Mouse (Mus musculus) heart, postnatal 0 days (tissue): ENCODE data around the gene 4930407I10Rik. TPM values are rescaled to one million over a fixed set of nuclear protein-coding genes. Genes with fewer than 3 reads are reported as not detected.

Experiments
- ATAC-seq: fragments of 200-750 bp; cut with Nextera tagmentation; 2 replicates; pipeline ENCODE4 v1.8.0; 2017; ENCODE audit warnings: low read depth, moderate number of reproducible peaks, moderate library complexity; ENCODE audit not compliant: insufficient read depth
- DNase-seq: peaks from one replicate; pipeline ENCODE4 v3.0.0-alpha.2; 2016; ENCODE audit warnings: low spot score
- H3K27ac ChIP-seq: fragments of 300-500 bp; sonication (generic); 2 replicates; pipeline ENCODE4 v1.5.1; 2014; ENCODE audit warnings: low read depth, mild to moderate bottlenecking
- H3K27me3 ChIP-seq: fragments of 300-500 bp; sonication (generic); 2 replicates; pipeline ENCODE4 v1.6.1; 2014; ENCODE audit warnings: low read length, mixed read lengths; ENCODE audit not compliant: control insufficient read depth, insufficient read depth
- H3K36me3 ChIP-seq: fragments of 300-500 bp; sonication (generic); replicated peaks from 2 replicates; pipeline ENCODE4 v1.6.1; 2014; ENCODE audit warnings: low read length, mixed read lengths; ENCODE audit not compliant: control insufficient read depth, insufficient read depth
- H3K4me1 ChIP-seq: fragments of 300-500 bp; sonication (generic); 2 replicates; pipeline ENCODE4 v1.6.1; 2014; ENCODE audit warnings: antibody characterized with exemption; ENCODE audit not compliant: control insufficient read depth, insufficient read depth
- H3K4me2 ChIP-seq: fragments of 300-500 bp; sonication (generic); 2 replicates; pipeline ENCODE4 v1.6.1; 2014; ENCODE audit warnings: low read depth, mild to moderate bottlenecking, low read length, moderate library complexity
- H3K4me3 ChIP-seq: fragments of 300-500 bp; sonication (generic); 2 replicates; pipeline ENCODE4 v1.5.1; 2014; ENCODE audit warnings: low read depth, low read length
- H3K9ac ChIP-seq: fragments of 300-500 bp; sonication (generic); replicated peaks from 2 replicates; pipeline ENCODE4 v1.6.1; 2014; ENCODE audit warnings: low read depth, low read length, mixed read lengths
- H3K9me3 ChIP-seq: fragments of 300-500 bp; sonication (generic); replicated peaks from 2 replicates; pipeline ENCODE4 v1.6.1; 2016; ENCODE audit warnings: low read length; ENCODE audit not compliant: control insufficient read depth
- CTCF ChIP-seq: IDR thresholded peaks from 2 replicates; pipeline ENCODE4 v1.5.1; 2016; ENCODE audit warnings: antibody characterized with exemption, control low read depth, low read depth
- EP300 ChIP-seq: IDR thresholded peaks from 2 replicates; pipeline ENCODE4 v1.6.1; 2016; ENCODE audit warnings: antibody characterized with exemption, low read depth
- WGBS: fragments of 180-500 bp; shearing (Covaris S2); extraction: QIAGEN DNeasy Blood & Tissue Kit; methylation state at CpG from one replicate; pipeline ENCODE4 v1.1.7; 2014; 5-methylcytosine and 5-hydroxymethylcytosine counted together
- polyA plus RNA-seq: library from polyadenylated mRNA; unstranded; fragments of >200 nt; fragmentation: Nextera tagmentation; extraction: Ambion mirVana; gene quantifications from 2 replicates; pipeline ENCODE4 v1.2.1, GENCODE M21; 2015
- total RNA-seq: library from RNA; depleted of rRNA; stranded (reverse); fragments of >200 nt; gene quantifications from 2 replicates; pipeline ENCODE4 v1.2.3, GENCODE M21; 2014; ENCODE audit warnings: low replicate concordance; rRNA removed

4930407I10Rik gene
- total RNA-seq (not detected in 2 replicates), polyA plus RNA-seq (not detected in 2 replicates)

DNA sequence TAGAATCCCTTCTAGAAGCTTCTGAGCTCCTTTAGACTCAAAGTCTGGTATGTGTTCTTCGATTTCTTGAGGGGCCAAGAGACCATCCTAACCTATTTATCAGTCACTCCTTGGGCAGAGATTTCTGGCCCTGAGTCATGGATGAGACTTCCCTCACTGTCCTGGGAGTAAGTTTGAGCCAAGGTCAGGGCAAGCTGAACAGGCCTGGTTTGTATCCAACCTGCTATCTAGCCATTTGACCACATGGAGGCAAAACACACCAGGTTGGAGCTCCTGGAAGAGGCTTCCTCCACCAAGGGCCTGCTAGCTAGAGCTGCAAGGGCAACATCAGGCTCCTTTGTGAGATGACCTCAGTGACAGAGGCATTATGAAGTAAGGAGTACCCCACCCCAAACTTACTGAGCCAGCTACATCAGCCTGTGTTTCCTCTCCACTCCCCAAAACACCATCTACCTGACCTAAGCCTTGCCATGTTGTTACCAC, at the start of gene 4930407I10Rik:
4930407I10Rik (plus strand) TSS at position 433 of the 483 bp plus-strand sequence.
- Histone ChIP-seq H3K9me3 (no peaks in the 10 kb centered on the region), H3K4me1 (no peaks in the 10 kb centered on the region), H3K9ac (no peak within 1 kb of the TSS), H3K4me3 (no peak within 1 kb of the TSS), H3K36me3 (no peaks in the 10 kb centered on the region), H3K27me3 (peaks cover 18% of the 10 kb centered on the region), H3K4me2 (no peak within 1 kb of the TSS), H3K27ac (no peak within 1 kb of the TSS)
- TF ChIP-seq CTCF, result no peak
- no peak for TF ChIP-seq EP300
- DNase-seq (no peak), ATAC-seq (no peak)
- 63% methylated on average over 1 of the region's 1 CpGs for WGBS

DNA sequence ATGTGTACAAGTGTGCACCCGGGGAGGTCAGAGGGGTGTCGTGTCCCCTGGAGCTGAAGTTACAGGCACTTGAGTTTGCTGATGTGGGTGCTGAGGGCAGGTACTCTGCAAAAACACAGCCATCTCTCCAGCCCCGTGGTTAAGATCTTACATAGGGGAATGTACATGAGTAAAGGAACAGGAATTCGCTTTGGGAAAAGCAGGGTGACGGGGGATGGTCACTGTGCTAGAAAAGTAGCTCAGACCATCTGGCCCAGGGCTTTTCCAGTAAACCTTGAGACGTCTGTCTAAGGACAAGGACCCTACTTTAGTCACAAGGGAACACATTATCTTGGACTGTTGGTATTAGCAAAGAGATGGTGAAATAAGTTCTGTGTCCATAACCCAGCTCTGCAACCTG, 47.0 kb upstream of the 4930407I10Rik start:
- Histone ChIP-seq H3K4me2 (no peak overlapping the region), H3K36me3 (no peaks in the 10 kb centered on the region), H3K27ac (no peak overlapping the region), H3K4me3 (no peak overlapping the region), H3K9me3 (no peaks in the 10 kb centered on the region), H3K4me1 (peaks cover 5% of the 10 kb centered on the region; the same call in 1 of the 2 replicates), H3K9ac (no peak overlapping the region), H3K27me3 (no peaks in the 10 kb centered on the region)
- ATAC-seq (no peak), DNase-seq (no peak)
- 70% methylated on average over 6 of the region's 6 CpGs for WGBS
- no peak for TF ChIP-seq CTCF
- no peak for TF ChIP-seq EP300

DNA sequence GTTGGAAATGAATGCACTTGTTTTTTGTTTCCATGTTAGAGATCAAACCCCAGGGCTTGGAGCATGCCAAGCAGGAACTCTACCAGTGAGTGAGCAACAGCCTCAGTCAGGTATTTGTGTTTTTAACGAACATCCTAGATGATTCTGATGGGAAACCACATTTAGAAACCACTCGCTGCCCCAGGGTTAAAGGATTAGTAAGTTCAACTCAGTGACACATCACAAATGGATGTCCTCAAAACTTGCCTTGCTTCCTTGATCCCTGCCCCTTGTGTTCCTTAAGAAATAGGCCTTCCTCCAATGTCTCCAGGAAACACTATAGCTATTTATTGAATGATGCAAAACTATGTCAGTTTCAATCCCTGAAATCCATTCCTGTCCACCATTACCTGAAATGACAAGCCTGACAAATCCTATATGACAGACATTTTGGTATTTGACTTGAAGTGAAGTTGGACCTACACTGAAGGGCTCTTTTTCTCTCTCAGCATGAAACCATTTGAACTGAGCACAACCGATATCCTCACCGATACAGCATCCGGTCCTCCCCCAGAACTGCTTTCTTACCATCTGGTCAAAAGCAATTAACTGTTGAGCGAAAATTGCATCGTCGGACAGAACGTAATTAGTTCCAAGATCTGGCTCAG, 44.1 kb upstream of the 4930407I10Rik start:
- WGBS, result 20% methylated on average over 9 of the region's 9 CpGs
- no peaks in the 10 kb centered on the region for H3K27me3 ChIP-seq
- ATAC-seq (no peak), DNase-seq (no peak)
- H3K36me3 ChIP-seq, result peaks cover 11% of the 10 kb centered on the region
- H3K27ac ChIP-seq, result no peak overlapping the region
- TF ChIP-seq CTCF (no peak), EP300 (no peak)
- peak overlapping the region; percentile 92 for H3K4me2 ChIP-seq
- H3K4me3 ChIP-seq, result peak overlapping the region; percentile 73
- H3K9me3 ChIP-seq, result no peaks in the 10 kb centered on the region
- peaks cover 5% of the 10 kb centered on the region; the same call in 1 of the 2 replicates for H3K4me1 ChIP-seq
- peak overlapping the region; percentile 71 for H3K9ac ChIP-seq

DNA sequence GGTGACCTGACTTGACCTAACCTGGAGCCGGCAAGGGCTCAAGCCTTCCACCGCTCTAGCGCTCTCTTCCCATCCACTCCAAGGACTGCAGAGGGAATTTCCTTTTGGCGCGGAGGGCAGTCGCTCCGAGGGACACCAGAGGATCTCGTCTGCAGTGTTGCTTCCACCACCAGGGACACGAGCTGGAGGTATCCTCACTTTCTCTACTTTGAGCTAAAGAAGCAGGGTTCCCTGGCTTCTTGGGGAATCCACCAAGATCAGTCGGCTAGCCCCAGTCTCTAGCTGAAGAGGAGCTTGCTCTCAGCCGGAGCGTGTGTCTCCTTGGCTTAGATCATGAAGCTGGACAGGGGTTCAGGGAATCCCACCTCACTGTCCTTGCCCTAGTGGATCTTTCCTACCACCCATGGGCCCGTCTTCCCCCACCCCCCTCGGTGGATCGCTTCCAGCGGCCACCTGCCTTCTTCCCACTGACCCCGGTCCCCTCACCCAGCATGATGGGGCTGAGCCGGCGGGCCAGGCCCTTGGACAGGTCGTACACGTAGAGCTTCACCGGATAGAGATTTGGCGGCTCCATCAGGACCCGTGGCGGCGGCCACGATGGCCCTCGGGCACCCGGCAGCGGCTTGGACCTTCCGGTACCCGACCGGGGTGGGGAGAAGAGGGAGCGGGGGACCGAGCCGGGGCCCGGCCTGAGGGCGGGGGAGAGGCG, 43.4 kb upstream of the 4930407I10Rik start:
- peak overlapping the region; percentile 92 for H3K4me2 ChIP-seq
- H3K4me1 ChIP-seq, result peaks cover 5% of the 10 kb centered on the region; the same call in 1 of the 2 replicates
- WGBS, result under 1% methylated on average over 39 of the region's 39 CpGs
- peak overlapping the region; percentile 73 for H3K4me3 ChIP-seq
- DNase-seq (peak; percentile 6), ATAC-seq (peak; percentile 1; the same call in 1 of the 2 replicates)
- H3K36me3 ChIP-seq, result peaks cover 16% of the 10 kb centered on the region
- H3K27ac ChIP-seq, result peak overlapping the region; percentile 69
- TF ChIP-seq CTCF (no peak), EP300 (no peak)
- peak overlapping the region; percentile 71 for H3K9ac ChIP-seq
- no peaks in the 10 kb centered on the region for H3K27me3 ChIP-seq
- no peaks in the 10 kb centered on the region for H3K9me3 ChIP-seq

DNA sequence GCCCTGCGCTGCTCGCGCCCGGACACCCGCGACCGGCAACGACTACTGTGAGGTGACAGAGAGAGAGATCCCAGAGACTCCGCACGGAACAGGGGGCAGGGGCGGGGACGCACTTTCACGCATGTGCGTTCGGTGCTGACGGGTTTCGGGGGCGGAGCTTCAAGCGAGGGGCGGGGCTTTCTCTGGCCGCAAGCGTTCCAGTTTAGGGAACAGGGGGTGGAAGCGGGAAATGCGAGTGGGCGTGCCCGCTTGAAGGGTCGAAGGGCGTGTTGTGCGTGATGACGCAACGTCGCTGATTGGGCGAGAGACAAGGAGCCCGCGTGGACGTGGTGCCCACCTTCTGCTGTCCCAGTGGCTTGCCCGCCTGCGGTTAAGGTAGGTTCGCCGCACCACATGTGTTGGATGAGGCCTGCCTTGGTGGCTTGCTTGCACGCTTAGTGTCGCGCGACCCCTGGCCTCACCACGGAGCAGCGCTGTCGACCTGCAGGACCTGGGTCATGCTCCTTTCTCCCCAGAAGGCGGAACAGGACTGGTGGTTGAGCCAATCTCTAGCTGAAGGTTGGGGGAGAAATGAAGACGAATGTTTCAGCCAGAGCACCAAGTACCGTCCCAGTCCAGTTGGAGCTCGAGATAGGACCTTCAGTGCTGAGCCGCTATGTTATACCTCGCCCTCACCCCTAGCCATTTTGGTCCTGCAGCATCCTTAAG, 42.7 kb upstream of the 4930407I10Rik start:
- Histone ChIP-seq H3K4me3 (peak overlapping the region; percentile 73), H3K9ac (peak overlapping the region; percentile 71), H3K4me1 (peaks cover 5% of the 10 kb centered on the region; the same call in 1 of the 2 replicates), H3K9me3 (no peaks in the 10 kb centered on the region), H3K27me3 (no peaks in the 10 kb centered on the region), H3K27ac (peak overlapping the region; percentile 73), H3K4me2 (peak overlapping the region; percentile 92), H3K36me3 (peaks cover 16% of the 10 kb centered on the region)
- no peak for TF ChIP-seq CTCF
- TF ChIP-seq EP300, result no peak
- under 1% methylated on average over 53 of the region's 53 CpGs for WGBS
- DNase-seq (peak; percentile 96), ATAC-seq (peak; percentile 95)
